Comparison of ENCODE assay signal across 15 mouse cellular contexts in the genomic region with DNA sequence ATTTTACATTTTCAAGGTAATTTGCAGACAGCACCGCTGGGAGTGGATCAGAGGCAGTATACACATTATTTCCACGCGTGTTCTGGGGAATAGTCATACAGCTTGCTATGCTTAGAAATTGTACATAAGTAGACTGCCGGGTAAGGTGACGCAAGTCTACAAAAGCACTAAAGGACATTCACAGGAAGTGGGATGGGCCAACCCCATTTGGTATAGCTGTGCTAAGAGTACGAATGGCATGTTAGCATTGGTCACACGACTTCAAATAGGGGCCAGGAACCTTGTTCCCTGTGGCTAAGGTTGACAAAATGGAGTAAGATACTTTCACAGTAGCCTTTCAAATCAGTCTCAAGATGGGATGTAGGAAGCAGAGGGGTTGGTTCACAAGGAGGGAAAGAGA.
"Had no signal": no experiment of that assay in that cellular context is flagged by ENCODE, and none has a peak within 500 bp of the region (broad histone marks: within the 10 kb centered on the region; RNA-seq: fewer than 3 reads in every experiment).

No protein-coding gene starts in this region.

- ATAC-seq: intestine, embryonic 16.5 days; liver, postnatal 0 days; midbrain, embryonic 13.5 days had no signal

- DNase-seq: kidney, adult 2 months; kidney, postnatal 36 days; layer of hippocampus, adult 9-11 months; layer of hippocampus, postnatal 36 days; liver; liver, embryonic 13.5 days; liver, postnatal 0 days; lung, postnatal 14 days; right cerebral cortex, adult 18-20 months had no signal

- H3K27ac ChIP-seq: limb, embryonic 12.5 days; liver, embryonic 13.5 days; lung, embryonic 15.5 days; midbrain, embryonic 13.5 days; neural tube, embryonic 15.5 days; stomach, postnatal 0 days had no signal

- H3K4me3 ChIP-seq: limb, embryonic 12.5 days; liver, embryonic 13.5 days; lung, embryonic 15.5 days; midbrain, embryonic 13.5 days; neural tube, embryonic 15.5 days had no signal
